Mouse (Mus musculus): Measurements from ENCODE around the gene Hoxc9.

DNA sequence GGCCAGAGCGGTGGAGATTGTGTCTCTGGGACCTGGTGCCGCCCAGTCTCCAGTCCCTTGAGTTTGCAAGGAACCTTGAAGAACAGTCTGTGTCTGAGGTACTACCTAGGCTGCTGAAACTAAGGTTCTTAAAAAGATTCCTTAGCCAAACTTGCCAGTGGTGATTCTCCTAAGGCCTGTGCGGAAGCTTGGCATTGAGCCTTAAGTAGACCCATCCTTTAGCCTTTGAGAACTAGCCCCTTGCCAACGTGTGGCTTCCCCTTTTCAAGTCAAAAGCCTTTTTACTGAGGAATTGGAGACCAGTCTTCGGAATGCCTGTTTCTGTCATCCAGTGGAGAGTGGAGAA is 32.8 kb upstream of the Hoxc9 start:
- TF ChIP-seq POLR2A (IDR thresholded peaks at IDR 0.05; ENCODE audit: insufficient read depth, low read depth, low read length) (no peak), CTCF (IDR thresholded peaks at IDR 0.05; ENCODE audit: insufficient read depth, low read depth, low read length) (no peak)
